In genomic region chr17:24108896-24109295, GRCm38 (mm10) we compare ENCODE assay signal across 11 mouse cellular contexts. TPM values are rescaled to one million over a fixed set of nuclear protein-coding genes. Genes with fewer than 3 reads are reported as not detected.
A peak's percentile ranks its signal among the peaks of the same experiment; 100 is the strongest.
DNase-seq lines count a peak whose midpoint lies in the region; ATAC-seq and TF ChIP-seq lines count a peak whose summit lies in the region.
"Had no signal": no experiment of that assay in that cellular context is flagged by ENCODE, and none has a peak within 500 bp of the region (broad histone marks: within the 10 kb centered on the region; RNA-seq: fewer than 3 reads in every experiment).

No protein-coding gene starts in this region.

- no peak overlapping the region for H3K9ac ChIP-seq in forebrain, postnatal 0 days
- H3K9ac ChIP-seq in forebrain, embryonic 11.5 days (ENCODE audit: low read length): no peak overlapping the region
- H3K9ac ChIP-seq: stomach, embryonic 15.5 days had no signal

- DNase-seq in forebrain, postnatal 0 days: peak; percentile 7
- no peak for DNase-seq in forebrain, embryonic 11.5 days (ENCODE audit: low spot score)
- peak; percentile 31 for DNase-seq in brain, embryonic 14.5 days (ENCODE audit: low read depth)
- DNase-seq in gastrocnemius, adult 8-10 months (ENCODE audit: low spot score in 2 of 2): peak; percentile 24 to 26
- peak; percentile 59 to 69 for DNase-seq in left cerebral cortex, postnatal 14 days (ENCODE audit: low spot score in 2 of 2)
- no peak for DNase-seq in hindbrain, embryonic 10.5 days (ENCODE audit: low spot score)
- DNase-seq in ovary, postnatal 10 days (ENCODE audit: low spot score): no peak
- no peak for DNase-seq in embryo, embryonic 11 days

- no peak overlapping the region for H3K4me3 ChIP-seq in forebrain, postnatal 0 days (ENCODE audit: low read depth, low read length)
- no peak overlapping the region for H3K4me3 ChIP-seq in forebrain, embryonic 11.5 days (ENCODE audit: low read depth, low read length)
- H3K4me3 ChIP-seq in hindbrain, embryonic 10.5 days: no peak overlapping the region
- H3K4me3 ChIP-seq: stomach, embryonic 15.5 days had no signal

- TF ChIP-seq POLR2A in brain, embryonic 14.5 days (IDR thresholded peaks at IDR 0.05; ENCODE audit: borderline replicate concordance, extremely low read depth, insufficient read depth, insufficient read length, poor library complexity, severe bottlenecking): no peak

- 52% methylated on average over 1 of the region's 1 CpGs for WGBS in forebrain, postnatal 0 days
- 86% methylated on average over 1 of the region's 1 CpGs for WGBS in forebrain, embryonic 11.5 days
- WGBS in hindbrain, embryonic 10.5 days: 92% methylated on average over 1 of the region's 1 CpGs

- no peak for ATAC-seq in forebrain, postnatal 0 days
- ATAC-seq in forebrain, embryonic 11.5 days (replicated peaks; ENCODE audit: low FRiP score): no peak

- peaks cover 14% of the 10 kb centered on the region for H3K36me3 ChIP-seq in forebrain, postnatal 0 days (ENCODE audit: insufficient read depth)
- H3K36me3 ChIP-seq in forebrain, embryonic 11.5 days (ENCODE audit: control insufficient read depth, insufficient read depth, low read length): no peaks in the 10 kb centered on the region
- peaks cover 64% of the 10 kb centered on the region for H3K36me3 ChIP-seq in hindbrain, embryonic 10.5 days

- no peak overlapping the region for H3K4me2 ChIP-seq in forebrain, postnatal 0 days (ENCODE audit: low read depth)
- H3K4me2 ChIP-seq in forebrain, embryonic 11.5 days (ENCODE audit: low read depth, low read length, severe bottlenecking): no peak overlapping the region
- H3K4me2 ChIP-seq: liver, embryonic 11.5 days; stomach, embryonic 15.5 days had no signal

- H3K27me3 ChIP-seq in forebrain, postnatal 0 days (ENCODE audit: insufficient read depth, low read length): no peaks in the 10 kb centered on the region
- H3K27me3 ChIP-seq in forebrain, embryonic 11.5 days (ENCODE audit: control insufficient read depth, insufficient read depth, low read length): no peaks in the 10 kb centered on the region
- no peaks in the 10 kb centered on the region for H3K27me3 ChIP-seq in hindbrain, embryonic 10.5 days (ENCODE audit: insufficient read depth, poor library complexity, severe bottlenecking)
- H3K27me3 ChIP-seq: stomach, embryonic 15.5 days had no signal

- H3K4me1 ChIP-seq in forebrain, postnatal 0 days (ENCODE audit: insufficient read depth): no peaks in the 10 kb centered on the region
- no peaks in the 10 kb centered on the region for H3K4me1 ChIP-seq in forebrain, embryonic 11.5 days (replicated peaks; ENCODE audit: control insufficient read depth, insufficient read depth, low read length)
- H3K4me1 ChIP-seq in hindbrain, embryonic 10.5 days (replicated peaks): no peaks in the 10 kb centered on the region
- H3K4me1 ChIP-seq: stomach, embryonic 15.5 days had no signal

- intact Hi-C loops in left cerebral cortex, postnatal 14 days (cut with DNase I): no loop called here

- TF ChIP-seq CTCF in forebrain, postnatal 0 days (IDR thresholded peaks at IDR 0.05; ENCODE audit: low read depth): no peak
- TF ChIP-seq CTCF in brain, embryonic 14.5 days (IDR thresholded peaks at IDR 0.05; ENCODE audit: borderline replicate concordance, extremely low read depth, insufficient read depth, insufficient read length): no peak

- H3K27ac ChIP-seq in forebrain, postnatal 0 days (ENCODE audit: low read depth, low read length): no peak overlapping the region
- H3K27ac ChIP-seq in forebrain, embryonic 11.5 days (ENCODE audit: low read depth, low read length): no peak overlapping the region
- no peak overlapping the region for H3K27ac ChIP-seq in hindbrain, embryonic 10.5 days
- H3K27ac ChIP-seq: kidney, postnatal 0 days; stomach, embryonic 15.5 days had no signal

- H3K9me3 ChIP-seq in forebrain, postnatal 0 days (ENCODE audit: low read length): no peaks in the 10 kb centered on the region
- H3K9me3 ChIP-seq in forebrain, embryonic 11.5 days (ENCODE audit: control insufficient read depth, low read length): no peaks in the 10 kb centered on the region
- no peaks in the 10 kb centered on the region for H3K9me3 ChIP-seq in hindbrain, embryonic 10.5 days
- H3K9me3 ChIP-seq: stomach, embryonic 15.5 days had no signal

RNA-seq across cellular contexts. Expression of gene Kctd5, which starts 35.6 kb away (rescaled TPM):
- total RNA-seq in forebrain, postnatal 0 days (2014; rRNA removed): 83.4 and 97.6 TPM in 2 replicates
- 82.2 and 87.2 TPM in 2 replicates for polyA plus RNA-seq in forebrain, postnatal 0 days (2015; fragmentation: Nextera tagmentation; extraction: Ambion mirVana)
- 82.8 and 85.0 TPM in 2 replicates for polyA plus RNA-seq in forebrain, embryonic 11.5 days (2014; fragmentation: Nextera tagmentation; extraction: Ambion mirVana)
- 71.1 and 87.6 TPM in 2 replicates for polyA plus RNA-seq in brain, embryonic 14.5 days (2012; rRNA removed)
- 1 to 10 TPM; 5.8 to 8.0 (median 6.1) TPM for total RNA-seq in gastrocnemius, adult 8-10 months (2022)
- total RNA-seq in left cerebral cortex, postnatal 14 days (2021): 10 to 100 TPM; 37.6 to 48.3 TPM
- polyA plus RNA-seq in hindbrain, embryonic 10.5 days (2016; fragmentation: Nextera tagmentation; extraction: Ambion mirVana): 90.8 and 93.0 TPM in 2 replicates

RNA-seq across cellular contexts. Expression of gene Pdpk1, which starts 41.8 kb away (rescaled TPM):
- total RNA-seq in forebrain, postnatal 0 days (2014; rRNA removed): 50.9 and 55.8 TPM in 2 replicates
- polyA plus RNA-seq in forebrain, postnatal 0 days (2015; fragmentation: Nextera tagmentation; extraction: Ambion mirVana): 33.8 and 59.0 TPM in 2 replicates
- 46.6 and 47.5 TPM in 2 replicates for polyA plus RNA-seq in forebrain, embryonic 11.5 days (2014; fragmentation: Nextera tagmentation; extraction: Ambion mirVana)
- 28.2 and 37.3 TPM in 2 replicates for polyA plus RNA-seq in brain, embryonic 14.5 days (2012; rRNA removed)
- 10 to 100 TPM; 36.6 to 43.2 (median 39.8) TPM for total RNA-seq in gastrocnemius, adult 8-10 months (2022)
- total RNA-seq in left cerebral cortex, postnatal 14 days (2021): 10 to 100 TPM; 89.4 to 95.5 TPM
- 30.4 and 32.9 TPM in 2 replicates for polyA plus RNA-seq in hindbrain, embryonic 10.5 days (2016; fragmentation: Nextera tagmentation; extraction: Ambion mirVana)

RNA-seq across cellular contexts. Expression of gene Amdhd2, which starts 54.7 kb away (rescaled TPM):
- total RNA-seq in forebrain, postnatal 0 days (2014; rRNA removed): 37.9 and 47.6 TPM in 2 replicates
- 34.5 and 35.4 TPM in 2 replicates for polyA plus RNA-seq in forebrain, postnatal 0 days (2015; fragmentation: Nextera tagmentation; extraction: Ambion mirVana)
- polyA plus RNA-seq in forebrain, embryonic 11.5 days (2014; fragmentation: Nextera tagmentation; extraction: Ambion mirVana): 29.5 and 34.7 TPM in 2 replicates
- 37.2 and 40.7 TPM in 2 replicates for polyA plus RNA-seq in brain, embryonic 14.5 days (2012; rRNA removed)
- 10 to 100 TPM in 2 of 4 experiments, 1 to 10 TPM in 2; 9.4 to 12.8 (median 10.3) TPM for total RNA-seq in gastrocnemius, adult 8-10 months (2022)
- total RNA-seq in left cerebral cortex, postnatal 14 days (2021): 10 to 100 TPM; 32.4 to 36.1 TPM
- polyA plus RNA-seq in hindbrain, embryonic 10.5 days (2016; fragmentation: Nextera tagmentation; extraction: Ambion mirVana): 42.9 and 50.0 TPM in 2 replicates

Comparison
In these comparisons a context has a peak if more than half of its experiments do, and no peak if none do; other contexts are left out.
1. DNase-seq: peak in forebrain, postnatal 0 days (single experiment), brain, embryonic 14.5 days (single experiment), gastrocnemius, adult 8-10 months (2 of 2) and left cerebral cortex, postnatal 14 days (2 of 2); none in forebrain, embryonic 11.5 days (single experiment), hindbrain, embryonic 10.5 days (single experiment), ovary, postnatal 10 days (single experiment) and embryo, embryonic 11 days (single experiment).